Mouse (Mus musculus) lung, postnatal 0 days (tissue): ENCODE data around the gene Unc5c.

Source experiments
- CTCF ChIP-seq: IDR thresholded peaks from 2 replicates; pipeline ENCODE4 v1.5.1; 2016; ENCODE audit warnings: antibody characterized with exemption, mild to moderate bottlenecking
- EP300 ChIP-seq: IDR thresholded peaks from 2 replicates; pipeline ENCODE4 v1.6.1; 2016; ENCODE audit warnings: antibody characterized with exemption, mild to moderate bottlenecking, control low read depth

GRCm38 (mm10) chr3:141792106-141792505 lies 327.1 kb downstream of the Unc5c start:
- no peak for TF ChIP-seq CTCF
- TF ChIP-seq EP300 = no peak
